Mouse (Mus musculus) right cerebral cortex, postnatal 10 days (tissue): ENCODE measurements around the gene Lrig3.

ENCODE experiments used
- DNase-seq, 2 experiments: peaks; one replicate each; pipeline ENCODE4 v3.0.0; 2021; ENCODE audit warnings: low spot score in 2 of 2

Lrig3 gene

DNA sequence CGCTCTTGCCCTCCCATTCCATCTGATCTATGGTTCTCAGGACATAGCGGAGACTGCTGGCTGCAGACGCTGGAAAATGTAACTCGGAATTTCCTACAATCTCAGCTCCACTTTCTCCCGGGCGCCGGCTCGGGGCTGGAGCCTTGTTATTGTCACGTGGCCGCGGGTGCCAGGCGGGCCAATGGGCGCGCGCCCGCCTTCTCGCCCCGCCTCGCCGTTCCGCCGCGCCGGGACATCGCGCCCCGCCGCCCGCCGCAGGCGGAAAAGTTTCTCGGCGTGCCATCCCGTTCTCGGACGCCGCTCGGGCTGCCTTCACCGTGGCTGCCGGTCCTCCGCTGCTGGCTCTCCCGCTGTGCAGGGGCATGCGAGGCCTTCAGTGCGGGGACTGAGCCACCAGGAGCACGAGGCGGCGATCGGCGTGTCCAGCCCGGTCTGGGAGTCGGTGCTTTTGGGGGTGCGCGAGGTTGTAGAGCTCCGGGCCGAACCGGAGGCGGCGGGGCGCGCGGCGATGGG lies at the start of gene Lrig3:
Lrig3 (plus strand) TSS at position 201 of the 513 bp plus-strand sequence.
- peak; percentile 78 to 82 for DNase-seq

DNA sequence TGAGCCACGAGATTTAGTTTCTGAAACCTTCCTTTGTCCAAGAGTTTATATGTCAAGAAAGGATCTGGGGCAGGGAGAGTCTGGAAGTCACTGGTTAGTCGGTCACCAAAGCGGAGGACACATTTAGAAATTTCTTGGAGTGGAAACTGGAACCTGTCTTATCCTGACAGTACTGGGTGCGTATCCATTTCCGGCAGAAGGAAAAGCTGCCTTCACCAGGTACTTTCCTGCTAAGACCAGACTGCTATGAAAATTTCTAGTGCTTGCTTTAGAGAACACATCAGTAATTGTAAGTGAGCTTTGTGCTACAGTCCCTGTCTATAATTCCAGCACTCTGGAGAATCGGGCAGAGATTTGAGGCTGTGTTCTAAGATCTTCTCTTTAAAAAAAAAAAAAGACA lies 49.2 kb upstream of the Lrig3 start:
- no peak for DNase-seq

DNA sequence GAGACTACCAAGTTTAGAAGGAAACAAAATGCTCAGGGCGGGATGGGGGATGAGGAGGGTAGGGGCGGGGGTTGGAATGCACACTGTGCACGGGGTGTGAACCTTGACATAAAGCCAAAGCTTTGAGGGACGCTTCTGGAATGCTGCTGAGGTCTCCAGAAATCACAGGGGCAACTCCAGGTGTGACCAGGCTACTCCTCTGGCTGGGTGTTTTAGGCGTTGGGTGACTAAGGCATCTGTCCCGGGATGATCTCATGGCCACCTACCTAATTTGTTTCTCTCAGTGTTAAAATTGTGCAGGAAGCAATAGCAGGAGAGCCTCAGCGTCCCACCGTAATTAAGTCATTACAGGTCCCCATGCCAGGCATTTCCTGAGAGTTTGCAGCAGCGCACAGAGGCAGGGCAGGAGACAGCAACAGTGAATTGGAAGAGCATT lies 48.5 kb upstream of the Lrig3 start:
- no peak for DNase-seq

DNA sequence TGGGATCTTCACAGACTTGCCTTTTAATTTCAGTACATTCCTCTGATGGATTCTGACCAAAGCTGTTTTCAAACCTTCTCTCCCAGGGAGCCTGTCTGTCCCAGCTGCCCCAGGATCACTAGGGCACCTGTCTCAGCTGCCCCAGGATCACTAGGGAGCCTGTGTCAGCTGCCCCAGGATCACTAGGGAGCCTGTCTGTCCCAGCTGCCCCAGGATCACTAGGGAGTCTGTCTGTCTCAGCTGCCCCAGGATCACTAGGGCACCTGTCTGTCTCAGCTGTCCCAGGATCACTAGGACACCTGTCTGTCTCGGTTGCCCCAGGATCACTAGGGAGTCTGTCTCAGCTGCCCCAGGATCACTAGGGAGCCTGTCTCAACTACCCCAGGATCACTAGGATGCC lies 47.0 kb upstream of the Lrig3 start:
- DNase-seq: no peak

DNA sequence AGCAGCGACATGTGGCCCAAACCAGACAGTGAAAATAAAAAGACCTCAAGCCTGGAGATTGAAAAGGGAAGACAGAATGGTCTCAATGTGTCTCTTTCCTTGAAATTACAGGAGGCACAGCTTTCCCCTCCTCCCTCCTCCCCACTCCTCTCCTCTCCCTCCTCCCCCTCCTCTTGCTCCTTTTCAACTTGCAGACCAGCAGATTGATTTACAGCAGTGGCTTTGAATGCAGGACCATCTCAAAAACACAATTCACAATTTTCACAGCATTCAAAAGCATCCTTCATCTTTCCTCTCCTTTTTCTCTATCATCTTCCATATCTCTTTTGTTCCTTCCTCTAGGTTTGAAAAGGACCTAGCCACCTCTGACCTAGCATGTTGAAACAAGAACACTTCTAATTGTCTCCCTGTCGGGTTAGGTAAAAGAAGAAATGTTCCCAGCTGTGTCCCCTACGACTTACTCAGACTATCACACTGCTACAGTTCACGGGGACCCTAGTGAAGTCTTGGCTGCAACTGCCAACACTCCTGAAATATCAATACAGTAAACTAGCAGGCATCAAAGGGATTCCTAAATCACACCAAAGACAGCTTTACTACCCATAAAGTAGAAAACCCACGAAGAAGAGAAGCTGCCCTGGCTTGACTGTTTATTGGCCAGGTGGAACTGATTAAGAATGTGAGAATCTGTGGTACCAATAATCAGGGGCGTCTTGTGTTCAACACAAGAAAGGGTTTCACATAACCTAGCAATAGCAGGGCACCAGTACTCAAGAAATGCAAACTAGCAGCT lies 44.1 kb upstream of the Lrig3 start:
- no peak for DNase-seq

DNA sequence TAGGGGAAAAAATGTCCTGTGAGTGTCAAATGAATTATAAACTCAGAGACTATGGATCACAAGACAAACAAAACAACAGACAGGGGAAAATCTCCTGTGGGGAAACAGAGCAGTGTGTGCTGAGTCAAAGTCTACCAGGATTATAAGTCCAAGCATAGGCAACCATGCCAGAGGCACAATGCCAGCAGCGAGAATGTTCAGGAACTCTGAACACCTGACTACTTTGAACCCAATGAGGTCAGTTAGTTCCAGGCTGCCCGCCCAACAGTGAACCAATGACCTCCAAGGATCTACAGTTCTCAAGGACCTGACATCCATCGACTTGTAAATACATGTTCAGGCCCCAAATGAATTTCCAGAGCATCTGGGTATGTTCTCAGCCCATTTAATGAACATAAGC lies 36.0 kb upstream of the Lrig3 start:
- no peak for DNase-seq

DNA sequence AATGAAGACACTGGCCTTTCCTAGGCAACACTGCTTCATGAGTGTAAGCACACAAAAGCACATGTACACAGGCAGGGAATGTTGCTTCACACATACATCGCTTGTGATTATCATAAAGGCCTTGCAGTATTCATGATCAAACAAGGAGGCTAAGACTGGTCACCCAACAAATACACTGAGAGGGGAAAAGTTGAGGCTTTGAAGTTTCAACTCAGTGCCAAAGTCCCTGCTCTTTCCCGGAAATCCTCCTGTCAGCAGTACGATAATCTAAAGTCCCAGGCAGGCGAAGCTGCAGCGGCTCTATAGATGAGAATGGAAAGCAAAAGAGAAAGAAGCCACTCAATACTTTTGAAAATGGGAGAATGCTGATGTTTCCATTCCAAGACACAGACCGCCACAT lies 32.6 kb upstream of the Lrig3 start:
- no peak for DNase-seq

DNA sequence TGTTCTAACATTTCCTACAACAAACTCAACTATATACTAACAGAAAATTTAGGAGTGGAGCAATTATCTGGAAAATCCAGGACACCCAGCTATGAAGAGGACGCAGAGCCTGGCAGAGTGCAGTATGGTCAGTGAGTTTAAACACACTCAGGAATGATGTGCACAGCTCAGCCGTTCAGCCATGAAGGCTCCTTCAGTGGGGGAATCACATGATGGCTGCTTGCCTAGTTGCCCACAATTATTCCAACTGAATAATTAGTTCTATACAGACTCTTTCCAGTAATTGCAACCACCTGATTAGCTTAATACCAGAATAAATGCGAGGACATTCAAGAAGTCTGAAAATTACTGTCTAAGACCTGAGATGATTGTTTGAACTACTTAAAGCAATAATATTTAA lies 31.9 kb upstream of the Lrig3 start:
- no peak for DNase-seq

DNA sequence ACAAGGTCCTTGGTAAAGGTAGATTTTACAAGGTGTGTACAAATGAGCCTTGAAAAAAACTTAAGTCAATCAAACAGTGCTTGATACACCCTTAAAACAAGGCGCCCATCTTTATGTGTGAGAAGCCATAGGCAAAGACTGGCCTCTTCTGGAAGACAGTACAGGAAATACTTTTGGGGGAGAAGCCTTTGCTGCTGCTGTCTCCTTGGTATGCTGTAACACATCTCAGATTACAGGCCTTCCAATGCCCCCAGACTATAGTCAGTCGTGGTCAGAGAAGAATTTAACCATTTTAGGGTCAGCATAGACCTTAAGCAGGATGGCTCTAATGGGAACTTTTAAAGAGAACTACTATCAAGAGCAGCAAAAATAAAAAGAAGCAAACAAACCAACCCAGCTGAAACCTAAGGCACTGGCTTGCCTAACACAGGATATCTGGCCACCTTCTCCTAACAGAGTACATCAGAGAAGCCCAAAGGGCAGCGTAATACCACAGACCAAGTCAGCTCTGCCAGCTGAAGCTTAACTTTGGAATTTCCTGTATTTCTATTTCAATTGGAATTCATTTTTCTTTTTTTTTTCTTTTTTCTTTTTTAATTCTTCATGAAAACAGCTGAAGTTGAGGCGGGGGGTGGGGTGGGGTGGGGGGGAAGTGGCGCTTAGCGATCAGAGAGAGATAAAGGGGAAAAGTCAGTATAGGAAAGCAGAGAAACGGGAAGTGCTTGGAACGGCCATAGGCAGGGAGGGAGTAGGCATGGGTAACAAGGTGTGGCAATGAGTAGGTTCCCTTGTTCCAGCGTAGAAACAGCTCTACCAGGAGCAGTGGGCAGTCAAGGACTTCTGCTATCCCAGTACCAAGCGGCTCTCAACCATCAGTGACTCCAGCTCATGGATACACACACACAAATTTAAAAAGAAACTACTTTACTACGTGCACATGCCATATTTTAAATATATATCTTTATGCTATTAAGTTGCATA lies 28.2 kb upstream of the Lrig3 start:
- DNase-seq: no peak

DNA sequence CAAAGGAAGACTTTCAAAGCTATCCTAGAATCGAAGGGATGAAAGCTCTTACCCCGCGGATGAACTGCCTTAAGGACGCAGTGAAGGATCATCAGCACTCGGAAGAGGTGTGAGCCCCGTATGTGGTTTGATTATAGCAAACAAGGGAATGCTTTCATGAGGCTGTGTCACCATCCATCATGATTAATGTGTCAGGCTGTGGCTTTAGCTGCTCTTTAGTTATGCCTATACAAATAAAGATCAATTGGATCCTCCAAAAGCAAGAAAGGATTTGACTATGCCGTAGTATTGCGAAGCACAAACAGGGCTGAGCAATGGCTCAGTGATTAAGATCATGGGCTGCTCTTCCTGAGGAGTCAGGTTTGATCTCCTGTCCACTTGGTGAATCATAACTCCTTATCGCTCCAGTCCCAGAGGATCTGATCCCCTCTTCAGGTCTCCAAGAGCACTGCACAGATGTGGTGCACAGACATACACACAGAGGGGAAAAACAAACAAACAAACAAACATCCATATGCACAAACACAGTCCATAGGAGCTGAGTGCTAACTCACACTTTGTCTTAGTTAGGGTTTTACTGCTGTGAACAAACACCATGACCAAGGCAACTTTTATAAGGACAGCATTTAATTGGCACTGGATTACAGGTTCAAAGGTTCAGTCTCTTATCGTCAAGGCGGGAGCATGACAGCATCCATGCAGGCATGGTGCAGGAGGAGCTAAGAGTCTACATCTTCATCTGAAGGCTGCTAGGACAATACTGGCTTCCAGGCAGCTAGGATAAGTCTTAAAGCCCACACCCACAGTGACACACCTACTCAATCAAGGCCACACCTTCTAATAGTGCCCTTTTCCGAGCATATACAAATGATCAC lies 27.2 kb upstream of the Lrig3 start:
- no peak for DNase-seq

DNA sequence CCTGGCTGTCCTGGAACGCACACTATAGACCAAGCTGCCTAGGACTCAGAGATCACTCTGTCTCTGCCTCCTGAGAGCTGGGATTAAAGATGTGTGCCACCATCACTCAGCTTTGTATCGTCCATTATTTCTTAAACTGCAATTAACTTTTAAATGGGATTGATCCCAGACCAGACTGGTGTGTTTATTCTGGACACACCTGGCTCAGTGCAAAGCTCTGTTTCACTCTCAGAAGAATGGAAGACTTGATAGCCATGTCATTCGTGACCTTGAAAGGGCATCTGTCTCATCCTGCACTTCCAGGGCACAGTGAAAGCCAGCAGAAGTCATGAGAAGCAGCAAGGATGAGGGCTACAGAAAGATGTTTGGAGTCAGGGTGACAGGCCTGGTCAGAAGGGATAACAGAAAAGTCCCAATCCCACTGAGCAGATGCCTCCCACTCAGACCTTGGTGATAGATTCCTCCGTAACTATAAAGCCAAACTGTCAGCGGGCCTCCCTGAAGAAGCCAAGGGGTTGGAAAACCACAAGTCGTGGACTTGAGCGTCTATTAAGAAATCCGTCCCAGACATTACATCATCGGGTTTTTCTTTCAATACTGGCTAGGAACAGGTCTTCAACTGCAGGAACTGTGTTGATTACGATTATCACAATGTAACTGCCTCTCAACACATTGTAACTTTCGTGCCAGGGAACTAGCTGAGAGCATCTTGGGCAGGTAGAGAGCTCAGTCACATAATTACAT lies 25.5 kb upstream of the Lrig3 start:
- no peak for DNase-seq

DNA sequence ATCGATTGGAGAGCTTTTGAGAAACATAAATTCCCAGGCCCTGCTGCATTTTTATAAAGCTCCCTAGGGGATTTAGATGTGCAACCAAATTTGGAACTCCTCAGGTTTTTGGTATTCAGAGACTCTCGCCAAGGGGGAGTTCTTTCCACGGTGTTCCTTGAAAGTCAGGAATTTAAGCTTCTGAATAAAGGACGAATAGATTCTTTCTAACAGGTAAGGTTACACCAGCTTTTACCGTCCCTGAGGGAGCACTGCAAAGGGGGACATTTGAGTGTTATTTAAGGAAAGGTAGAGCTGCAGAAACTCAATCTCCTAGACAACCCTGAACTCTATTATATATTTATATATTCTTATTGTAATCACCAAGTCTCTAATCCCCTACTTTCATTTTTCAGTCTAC lies 22.9 kb upstream of the Lrig3 start:
- DNase-seq: no peak

DNA sequence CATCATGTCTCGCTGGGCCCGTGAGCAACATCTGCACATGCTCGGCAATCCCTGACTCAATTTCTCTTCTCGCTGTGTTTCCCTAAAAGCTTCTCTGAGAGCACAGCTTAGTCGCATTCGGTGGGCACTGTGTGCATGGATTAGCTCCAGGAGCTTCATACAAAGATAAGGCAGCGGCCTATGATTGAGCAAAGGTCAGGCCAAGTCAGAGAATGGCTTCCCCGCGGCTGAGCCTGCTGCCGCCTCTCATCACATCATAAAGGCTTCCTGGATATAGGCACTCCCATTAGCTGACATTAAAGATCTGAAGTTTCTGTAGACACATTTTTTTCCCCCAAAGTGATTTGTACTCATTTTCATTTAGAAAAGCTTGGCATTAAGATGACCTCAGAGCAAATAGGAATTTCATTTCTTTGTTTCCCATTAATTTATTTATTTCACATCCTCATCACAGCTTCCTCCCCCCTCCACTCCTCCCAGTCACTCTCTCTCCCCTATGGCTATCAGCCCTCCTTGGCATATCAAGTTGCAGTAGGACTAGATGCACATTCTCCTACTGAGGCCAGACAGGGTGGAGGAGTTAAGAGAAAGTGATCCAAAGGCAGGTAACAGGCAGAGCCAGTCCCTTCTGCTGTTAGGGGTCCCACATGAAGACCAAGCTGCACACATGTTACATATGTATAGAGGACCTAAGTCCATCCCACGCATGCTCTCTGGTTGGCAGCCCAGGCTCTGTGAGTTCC lies 21.0 kb upstream of the Lrig3 start:
- DNase-seq: no peak

DNA sequence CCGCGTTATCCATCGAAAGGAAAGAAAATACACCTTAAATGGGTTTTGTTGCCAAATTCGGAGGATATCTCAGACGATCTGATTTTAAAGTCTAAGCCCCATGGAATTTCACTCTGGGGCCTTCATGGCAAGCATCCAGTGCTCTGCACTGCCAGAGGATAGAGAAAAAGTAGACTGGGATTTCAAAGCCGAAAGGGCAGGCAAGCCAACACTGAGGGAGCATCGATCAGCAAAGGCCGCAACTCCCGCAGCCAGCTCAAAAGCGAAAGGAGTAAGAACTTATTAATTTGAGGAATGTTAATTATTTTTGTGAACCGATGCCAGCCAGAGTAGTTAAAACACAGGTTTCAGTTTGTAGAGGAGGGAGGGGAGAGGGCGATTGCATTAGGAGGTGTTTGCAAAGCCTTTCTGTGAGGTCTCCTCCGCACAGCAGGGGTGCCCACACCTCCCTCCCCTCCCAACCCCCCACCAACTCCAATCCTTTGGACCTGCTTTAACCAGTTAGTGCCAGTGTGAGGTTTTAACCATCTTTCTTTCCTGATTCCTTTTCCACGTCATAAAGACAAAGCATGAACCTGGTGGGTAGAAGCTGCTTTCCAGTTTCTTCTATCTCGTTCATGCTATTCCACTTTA lies 17.0 kb upstream of the Lrig3 start:
- peak in 1 of 2 experiments; percentile 27 for DNase-seq

DNA sequence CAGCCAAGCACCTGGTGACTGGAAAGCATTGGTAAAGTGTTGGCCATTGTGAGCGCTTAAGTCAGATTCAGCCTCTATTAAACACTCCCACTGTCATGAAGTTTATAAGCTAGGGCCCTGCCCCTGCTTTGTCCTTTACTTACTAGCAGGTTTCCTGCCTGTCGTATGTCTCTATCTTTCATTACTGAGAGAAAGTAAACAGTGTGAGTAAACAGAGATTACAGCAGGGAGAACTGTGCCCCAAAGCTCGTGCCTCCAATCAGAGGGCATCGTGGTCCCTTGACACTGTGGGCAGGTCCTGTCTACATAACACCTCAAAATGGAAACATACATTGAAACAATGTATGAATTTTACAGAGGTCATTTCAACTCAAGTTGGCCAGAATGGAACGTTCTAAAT lies 14.3 kb upstream of the Lrig3 start:
- no peak for DNase-seq

DNA sequence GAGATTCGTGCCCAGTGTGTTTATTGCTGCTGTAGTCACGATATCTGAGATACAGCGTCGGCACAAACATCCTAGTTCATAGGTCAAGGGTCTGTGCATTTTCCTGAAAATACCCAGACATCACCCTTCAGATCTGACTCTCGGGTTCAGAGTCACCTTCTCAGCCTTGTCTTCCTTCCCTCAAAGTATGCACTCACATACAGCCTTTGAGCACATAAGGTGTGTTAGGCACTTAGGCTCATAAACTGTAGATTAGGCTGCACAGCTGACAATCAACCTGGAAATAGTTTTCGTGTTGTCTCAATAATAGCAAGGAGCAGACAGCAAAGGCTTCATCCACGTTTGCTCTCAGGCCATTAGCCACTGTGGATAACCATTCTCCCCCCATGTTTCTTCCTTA lies 11.6 kb upstream of the Lrig3 start:
- DNase-seq: no peak

DNA sequence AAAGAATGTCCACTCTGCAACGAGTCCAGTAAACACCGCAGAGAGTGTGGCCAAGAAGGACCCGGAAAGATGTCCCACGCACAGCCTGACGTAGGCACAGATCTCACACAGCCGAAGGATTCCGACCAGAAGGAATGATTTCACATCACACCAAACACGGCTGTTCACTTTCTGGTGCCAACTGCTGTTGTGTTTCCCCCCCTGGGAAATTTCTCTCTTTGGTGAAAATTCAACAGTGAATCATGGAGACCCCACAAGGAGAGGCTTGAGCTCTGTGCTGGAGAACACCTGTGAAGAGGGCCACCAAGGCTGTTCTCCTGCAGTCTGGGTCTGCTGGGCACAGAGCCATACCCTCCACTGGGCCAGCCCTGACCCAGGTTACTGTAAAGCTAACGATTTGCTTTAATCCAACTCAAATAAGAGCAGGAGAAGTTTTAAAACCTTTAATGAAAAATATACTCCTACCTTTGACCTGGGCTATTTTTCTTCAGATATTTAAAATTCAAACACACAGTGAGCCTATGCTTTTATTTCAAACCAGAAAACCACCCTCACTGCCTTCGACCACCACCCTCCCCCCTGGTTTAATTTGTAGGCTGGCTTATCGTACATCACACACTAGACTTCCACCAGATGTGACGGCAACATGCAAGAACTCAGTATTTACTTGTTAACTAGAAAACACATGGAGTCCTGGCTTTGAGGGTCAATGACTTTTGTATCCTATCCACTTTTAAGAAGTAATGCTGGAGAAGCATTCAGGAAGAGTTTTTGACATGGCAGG lies 11.0 kb upstream of the Lrig3 start:
- DNase-seq: peak; percentile 44 to 51

DNA sequence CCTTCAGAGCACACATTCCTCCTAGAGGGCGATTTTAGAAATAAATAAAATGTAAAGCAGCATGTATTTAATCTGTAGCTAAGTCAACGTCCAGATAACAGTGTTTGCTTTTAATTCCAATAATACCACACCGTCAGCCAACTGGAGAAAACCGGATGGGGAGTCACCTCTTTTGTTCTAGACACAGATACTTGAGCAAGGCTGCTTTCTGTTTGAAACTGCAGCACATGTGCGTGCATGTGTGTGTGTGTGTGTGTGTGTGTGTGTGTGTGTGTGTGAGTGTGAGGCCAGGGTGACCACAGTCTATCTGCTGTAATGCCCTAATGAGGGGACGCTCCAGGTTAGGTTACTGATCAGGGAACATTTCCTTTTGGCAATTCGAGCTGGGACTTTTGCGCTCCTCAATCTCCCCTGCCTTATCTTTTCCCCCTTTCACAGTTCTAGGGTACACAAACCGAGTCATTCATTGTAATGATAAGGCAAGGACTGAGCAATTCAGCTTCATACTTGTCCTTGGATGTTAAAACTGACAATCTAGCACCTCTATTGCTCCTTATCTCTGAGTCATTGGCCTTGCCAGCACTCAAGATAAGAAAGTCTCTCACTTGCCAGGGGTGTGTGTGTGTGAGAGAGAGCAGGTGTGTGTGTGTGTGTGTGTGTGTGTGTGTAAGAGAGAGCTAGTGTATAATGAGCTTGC lies 4.4 kb upstream of the Lrig3 start:
- no peak for DNase-seq
